Mouse (Mus musculus) embryonic stem cell, embryonic (primary cell): ENCODE results near the gene Klhdc8a.

Experiments used
- CTCF ChIA-PET, 4 experiments: fragments of 300-600 bp in 2 of 4; fragments of 350-600 bp in 2 of 4; sonication (Branson Sonifier 250); formaldehyde crosslinking; loops; one replicate each; lab custom pipeline; 2022; ENCODE audit warnings: inconsistent platforms in 2 of 4; lab: Charles Lee
- POLR2A ChIA-PET, 4 experiments: fragments of 300-600 bp in 2 of 4; fragments of 350-600 bp in 2 of 4; sonication (Branson Sonifier 250); formaldehyde crosslinking; loops; one replicate each; lab custom pipeline; 2022; ENCODE audit warnings: antibody characterized with exemption in 4 of 4, inconsistent platforms in 1 of 4; lab: Charles Lee

Gene Klhdc8a

GRCm38 (mm10) chr1:132302341-132302866 lies 4.0 kb downstream of the Klhdc8a start:
- CTCF ChIA-PET = interaction anchor here in 3 of 4 experiments (0.6 to 1.8 kb wide), 9 partner anchors 9 to 136 kb away, joined by 3 to 9 read pairs (median 5); no protein-coding TSS in a partner anchor
- POLR2A ChIA-PET = interaction anchor here in 2 of 4 experiments (0.6 to 1.9 kb wide), 5 partner anchors 10 to 64 kb away, joined by 3 to 6 read pairs (median 3); no protein-coding TSS in a partner anchor

- ChIA-PET POLR2A (interaction anchor here in 3 of 4 experiments (0.8 to 2.0 kb wide), 9 partner anchors 12 to 78 kb away, joined by 3 to 9 read pairs (median 4); no protein-coding TSS in a partner anchor), CTCF (interaction anchor here in 3 of 4 experiments (0.5 to 12.5 kb wide), 16 partner anchors 8 to 147 kb away, joined by 3 to 267 read pairs (median 7); no protein-coding TSS in a partner anchor)
Observed at GRCm38 (mm10) chr1:132304618-132305214, 6.3 kb downstream of the Klhdc8a start.

- POLR2A ChIA-PET = interaction anchor here in 3 of 4 experiments (0.6 to 2.7 kb wide), 13 partner anchors 9 to 779 kb away, joined by 3 to 10 read pairs (median 4); partner anchors contain the start of genes Fam72a (in 1 of the 3) and Nuak2 (in 1 of the 3)
- CTCF ChIA-PET = interaction anchor here (0.6 to 12.5 kb wide), 23 partner anchors 10 to 420 kb away, joined by 3 to 267 read pairs (median 7); partner anchors contain the start of gene Nuak2 (in 1 of the 4)
Observed at GRCm38 (mm10) chr1:132306160-132306559, 7.7 kb downstream of the Klhdc8a start.

GRCm38 (mm10) chr1:132306808-132307207 lies 8.4 kb downstream of the Klhdc8a start:
- ChIA-PET POLR2A (interaction anchor here in 1 of 4 experiments (1.1 to 2.7 kb wide), 5 partner anchors 8 to 41 kb away, joined by 4 to 10 read pairs (median 4); no protein-coding TSS in a partner anchor), CTCF (interaction anchor here (0.5 to 12.5 kb wide), 16 partner anchors 14 to 150 kb away, joined by 3 to 267 read pairs (median 6); no protein-coding TSS in a partner anchor)

GRCm38 (mm10) chr1:132307962-132308361 lies 9.5 kb downstream of the Klhdc8a start:
- POLR2A ChIA-PET = interaction anchor here in 2 of 4 experiments (1.2 to 1.3 kb wide), 2 partner anchors 37 to 47 kb away, joined by 3 to 4 read pairs; no protein-coding TSS in a partner anchor
- CTCF ChIA-PET = interaction anchor here (0.6 to 12.5 kb wide), 18 partner anchors 8 to 293 kb away, joined by 3 to 267 read pairs (median 4); partner anchors contain the start of gene Nuak2 (in 1 of the 4)

- CTCF ChIA-PET = interaction anchor here in 3 of 4 experiments (0.6 to 12.5 kb wide), 9 partner anchors 7 to 419 kb away, joined by 3 to 267 read pairs (median 4); partner anchors contain the start of gene Nuak2 (in 1 of the 3)
- POLR2A ChIA-PET = interaction anchor here in 1 of 4 experiments (1.3 kb wide), 1 partner anchor 47 kb away, joined by 3 read pairs; no protein-coding TSS in a partner anchor
Observed at GRCm38 (mm10) chr1:132308674-132309073, 10.2 kb downstream of the Klhdc8a start.

GRCm38 (mm10) chr1:132310754-132311153 lies 12.3 kb downstream of the Klhdc8a start:
- ChIA-PET POLR2A (interaction anchor here in 2 of 4 experiments (0.6 to 1.1 kb wide), 2 partner anchors 15 to 161 kb away, joined by 3 to 4 read pairs; no protein-coding TSS in a partner anchor), CTCF (interaction anchor here (0.7 to 12.5 kb wide), 11 partner anchors 8 to 137 kb away, joined by 3 to 267 read pairs (median 15); no protein-coding TSS in a partner anchor)

- POLR2A ChIA-PET = interaction anchor here in 3 of 4 experiments (0.6 to 2.8 kb wide), 6 partner anchors 15 to 160 kb away, joined by 3 to 38 read pairs (median 4); no protein-coding TSS in a partner anchor
Observed at GRCm38 (mm10) chr1:132311174-132311859, 12.9 kb downstream of the Klhdc8a start.

GRCm38 (mm10) chr1:132312043-132312442 lies 13.6 kb downstream of the Klhdc8a start:
- ChIA-PET POLR2A (interaction anchor here (0.5 to 2.8 kb wide), 30 partner anchors 9 to 160 kb away, joined by 3 to 38 read pairs (median 3); partner anchors contain the start of gene Tmcc2 (in 1 of the 4)), CTCF (interaction anchor here (0.6 to 12.5 kb wide), 71 partner anchors 10 to 329 kb away, joined by 3 to 267 read pairs (median 5); partner anchors contain the start of genes Tmcc2 (in 2 of the 4), Dstyk (in 1 of the 4) and Klhdc8a (in 1 of the 4))

More at GRCm38 (mm10) chr1:132311174-132311859, 12.9 kb downstream of the Klhdc8a start:
- CTCF ChIA-PET = interaction anchor here (0.7 to 12.5 kb wide), 28 partner anchors 9 to 154 kb away, joined by 3 to 267 read pairs (median 6); partner anchors contain the start of gene Tmcc2 (in 2 of the 4)

GRCm38 (mm10) chr1:132312703-132313102 lies 14.3 kb downstream of the Klhdc8a start:
- CTCF ChIA-PET = interaction anchor here (0.6 to 12.5 kb wide), 76 partner anchors 8 to 330 kb away, joined by 3 to 267 read pairs (median 4); partner anchors contain the start of genes Tmcc2 (in 2 of the 4), Dstyk (in 1 of the 4) and Klhdc8a (in 1 of the 4)
- POLR2A ChIA-PET = interaction anchor here (0.6 to 2.8 kb wide), 34 partner anchors 9 to 1767 kb away, joined by 3 to 38 read pairs (median 3); partner anchors contain the start of genes Tmcc2 (in 2 of the 4) and Klhdc8a (in 1 of the 4)

GRCm38 (mm10) chr1:132315889-132316624 lies 17.6 kb downstream of the Klhdc8a start, which contains the start of gene Nuak2:
Nuak2 (plus strand) TSS chr1:132316126.
- ChIA-PET POLR2A (interaction anchor here in 3 of 4 experiments (0.6 to 4.4 kb wide), 24 partner anchors 10 to 167 kb away, joined by 3 to 32 read pairs (median 4); no protein-coding TSS in a partner anchor), CTCF (interaction anchor here (0.6 to 12.5 kb wide), 13 partner anchors 8 to 158 kb away, joined by 3 to 267 read pairs (median 4); no protein-coding TSS in a partner anchor)

GRCm38 (mm10) chr1:132316625-132316994 lies 18.2 kb downstream of the Klhdc8a start:
- CTCF ChIA-PET = interaction anchor here (0.7 to 12.5 kb wide), 8 partner anchors 11 to 104 kb away, joined by 3 to 267 read pairs (median 7); no protein-coding TSS in a partner anchor
- POLR2A ChIA-PET = interaction anchor here in 3 of 4 experiments (0.6 to 4.4 kb wide), 19 partner anchors 9 to 149 kb away, joined by 3 to 32 read pairs (median 4); no protein-coding TSS in a partner anchor

- POLR2A ChIA-PET = interaction anchor here (0.6 to 4.4 kb wide), 15 partner anchors 9 to 164 kb away, joined by 3 to 32 read pairs (median 5); no protein-coding TSS in a partner anchor
- CTCF ChIA-PET = interaction anchor here (0.9 to 3.4 kb wide), 6 partner anchors 25 to 441 kb away, joined by 3 to 25 read pairs (median 4); no protein-coding TSS in a partner anchor
Observed at GRCm38 (mm10) chr1:132317413-132317812, 19.0 kb downstream of the Klhdc8a start.

GRCm38 (mm10) chr1:132317894-132318863 lies 19.8 kb downstream of the Klhdc8a start:
- POLR2A ChIA-PET = interaction anchor here (0.6 to 4.4 kb wide), 24 partner anchors 9 to 702 kb away, joined by 3 to 32 read pairs (median 4); no protein-coding TSS in a partner anchor
- CTCF ChIA-PET = interaction anchor here (0.5 to 3.4 kb wide), 16 partner anchors 13 to 440 kb away, joined by 3 to 25 read pairs (median 4); no protein-coding TSS in a partner anchor
